Mouse (Mus musculus) heart, embryonic 13.5 days (tissue): ENCODE measurements at regions not wholly inside any gene's neighbourhood (a gene's known extent, or its start where the extent isn't known, plus 50 kb on each side); places are given as distances from the start of the nearest gene placed in this dataset.
"Not testable (repeated sequence)": the region's sequence is repeated elsewhere in the genome, so short reads cannot be mapped to it uniquely, and the experiment has no call there.

Experiments
- ATAC-seq: fragments of 200-750 bp; cut with Nextera tagmentation; 2 replicates; pipeline ENCODE4 v1.8.0; 2017; ENCODE audit warnings: moderate TSS enrichment; ENCODE audit not compliant: insufficient number of reproducible peaks, low FRiP score, low TSS enrichment; ENCODE audit errors: extremely low read depth
- H3K27ac ChIP-seq: fragments of 300-500 bp; sonication (generic); replicated peaks from 2 replicates; pipeline ENCODE4 v1.5.1; 2015; ENCODE audit warnings: moderate library complexity, mild to moderate bottlenecking, inconsistent platforms
- H3K27me3 ChIP-seq: fragments of 300-500 bp; sonication (generic); replicated peaks from 2 replicates; pipeline ENCODE4 v1.6.1; 2015; ENCODE audit warnings: mild to moderate bottlenecking, inconsistent platforms
- H3K36me3 ChIP-seq: fragments of 300-500 bp; sonication (generic); 2 replicates; pipeline ENCODE4 v1.6.1; 2015; ENCODE audit warnings: mild to moderate bottlenecking, inconsistent platforms
- H3K4me1 ChIP-seq: fragments of 300-500 bp; sonication (generic); 2 replicates; pipeline ENCODE4 v1.6.1; 2015; ENCODE audit warnings: inconsistent platforms
- H3K4me2 ChIP-seq: fragments of 300-500 bp; sonication (generic); 2 replicates; pipeline ENCODE4 v1.6.1; 2015; ENCODE audit warnings: inconsistent platforms, mild to moderate bottlenecking, moderate library complexity
- H3K4me3 ChIP-seq: fragments of 300-500 bp; sonication (generic); 2 replicates; pipeline ENCODE4 v1.5.1; 2015; ENCODE audit warnings: moderate library complexity, mild to moderate bottlenecking, inconsistent platforms
- H3K9ac ChIP-seq: fragments of 300-500 bp; sonication (generic); 2 replicates; pipeline ENCODE4 v1.6.1; 2015; ENCODE audit warnings: inconsistent platforms, mild to moderate bottlenecking, moderate library complexity
- H3K9me3 ChIP-seq: fragments of 300-500 bp; sonication (generic); 2 replicates; pipeline ENCODE4 v1.6.1; 2016; ENCODE audit warnings: inconsistent platforms
- WGBS: fragments of 180-500 bp; shearing (Covaris S2); methylation state at CpG from one replicate; pipeline ENCODE4 v1.1.7; 2015; ENCODE audit warnings: mixed read lengths; 5-methylcytosine and 5-hydroxymethylcytosine counted together

GRCm38 (mm10) chrX:157107747-157108146 is 307.4 kb downstream of the Phex start:
- Histone ChIP-seq H3K27me3 (no peaks in the 10 kb centered on the region), H3K36me3 (no peaks in the 10 kb centered on the region), H3K4me1 (no peaks in the 10 kb centered on the region), H3K9ac (no peak overlapping the region), H3K4me2 (no peak overlapping the region), H3K4me3 (no peak overlapping the region), H3K9me3 (no peaks in the 10 kb centered on the region), H3K27ac (no peak overlapping the region)
- no peak for ATAC-seq

- Histone ChIP-seq H3K9me3 (no peaks in the 10 kb centered on the region), H3K4me2 (0 out of 2 replicates have a peak overlapping the region, but pooled peaks have one; percentile 10), H3K4me3 (no peak overlapping the region), H3K27ac (peak overlapping the region; percentile 55), H3K9ac (no peak overlapping the region), H3K4me1 (no peaks in the 10 kb centered on the region), H3K27me3 (no peaks in the 10 kb centered on the region), H3K36me3 (no peaks in the 10 kb centered on the region)
- ATAC-seq: no peak
Observed at GRCm38 (mm10) chrX:157080025-157080424, 335.1 kb downstream of the Phex start.

GRCm38 (mm10) chrX:157079606-157080005 is 335.5 kb downstream of the Phex start:
- ATAC-seq: no peak
- Histone ChIP-seq H3K4me3 (no peak overlapping the region), H3K27ac (peak overlapping the region; percentile 55), H3K4me2 (0 out of 2 replicates have a peak overlapping the region, but pooled peaks have one; percentile 10), H3K4me1 (no peaks in the 10 kb centered on the region), H3K36me3 (no peaks in the 10 kb centered on the region), H3K27me3 (no peaks in the 10 kb centered on the region), H3K9me3 (no peaks in the 10 kb centered on the region), H3K9ac (no peak overlapping the region)
- 24% methylated on average over 2 of the region's 2 CpGs for WGBS

GRCm38 (mm10) chrX:157078061-157078460 is 337.1 kb downstream of the Phex start:
- H3K4me2 ChIP-seq, H3K27me3 ChIP-seq, H3K27ac ChIP-seq, H3K4me1 ChIP-seq, H3K9ac ChIP-seq, H3K9me3 ChIP-seq, H3K36me3 ChIP-seq, ATAC-seq, H3K4me3 ChIP-seq: not testable (repeated sequence)
- 91% methylated on average over 5 of the region's 5 CpGs for WGBS

- Histone ChIP-seq H3K27ac (no peak overlapping the region), H3K9ac (no peak overlapping the region), H3K4me1 (no peaks in the 10 kb centered on the region), H3K4me3 (no peak overlapping the region), H3K36me3 (no peaks in the 10 kb centered on the region), H3K4me2 (no peak overlapping the region), H3K9me3 (no peaks in the 10 kb centered on the region), H3K27me3 (no peaks in the 10 kb centered on the region)
- ATAC-seq: no peak
Observed at GRCm38 (mm10) chrX:157076193-157076592, 338.9 kb downstream of the Phex start.

- no peaks in the 10 kb centered on the region for H3K36me3 ChIP-seq
- WGBS: 16% methylated on average over 2 of the region's 2 CpGs
- no peak overlapping the region for H3K9ac ChIP-seq
- H3K4me2 ChIP-seq: no peak overlapping the region
- H3K9me3 ChIP-seq: no peaks in the 10 kb centered on the region
- H3K27me3 ChIP-seq: no peaks in the 10 kb centered on the region
- H3K4me3 ChIP-seq: no peak overlapping the region
- no peak overlapping the region for H3K27ac ChIP-seq
- no peak for ATAC-seq
- no peaks in the 10 kb centered on the region for H3K4me1 ChIP-seq
Observed at GRCm38 (mm10) chrX:157051629-157052315, 363.3 kb downstream of the Phex start.

- H3K9me3 ChIP-seq: no peaks in the 10 kb centered on the region
- H3K9ac ChIP-seq: no peak overlapping the region
- no peaks in the 10 kb centered on the region for H3K27me3 ChIP-seq
- H3K27ac ChIP-seq: no peak overlapping the region
- no peak overlapping the region for H3K4me2 ChIP-seq
- H3K4me3 ChIP-seq: no peak overlapping the region
- ATAC-seq: no peak
- H3K36me3 ChIP-seq: no peaks in the 10 kb centered on the region
- no peaks in the 10 kb centered on the region for H3K4me1 ChIP-seq
Observed at GRCm38 (mm10) chrX:157028913-157029312, 386.2 kb downstream of the Phex start.

GRCm38 (mm10) chrX:157024343-157024742 is 390.8 kb downstream of the Phex start:
- Histone ChIP-seq H3K9ac (no peak overlapping the region), H3K36me3 (no peaks in the 10 kb centered on the region), H3K27me3 (no peaks in the 10 kb centered on the region), H3K4me2 (no peak overlapping the region), H3K4me1 (no peaks in the 10 kb centered on the region), H3K4me3 (no peak overlapping the region), H3K9me3 (no peaks in the 10 kb centered on the region), H3K27ac (no peak overlapping the region)
- no peak for ATAC-seq

GRCm38 (mm10) chrX:157021851-157022250 is 393.3 kb downstream of the Phex start:
- WGBS: 58% methylated on average over 1 of the region's 1 CpGs
- H3K4me2 ChIP-seq: no peak overlapping the region
- H3K27ac ChIP-seq: no peak overlapping the region
- no peak overlapping the region for H3K4me3 ChIP-seq
- no peaks in the 10 kb centered on the region for H3K4me1 ChIP-seq
- H3K36me3 ChIP-seq: no peaks in the 10 kb centered on the region
- H3K9ac ChIP-seq: no peak overlapping the region
- no peak for ATAC-seq
- no peaks in the 10 kb centered on the region for H3K9me3 ChIP-seq
- H3K27me3 ChIP-seq: no peaks in the 10 kb centered on the region

GRCm38 (mm10) chrX:157020337-157020736 is 394.8 kb downstream of the Phex start:
- H3K9me3 ChIP-seq: no peaks in the 10 kb centered on the region
- 63% methylated on average over 3 of the region's 3 CpGs for WGBS
- no peaks in the 10 kb centered on the region for H3K4me1 ChIP-seq
- H3K4me2 ChIP-seq: no peak overlapping the region
- H3K9ac ChIP-seq: no peak overlapping the region
- no peak overlapping the region for H3K27ac ChIP-seq
- no peak overlapping the region for H3K4me3 ChIP-seq
- no peak for ATAC-seq
- no peaks in the 10 kb centered on the region for H3K27me3 ChIP-seq
- H3K36me3 ChIP-seq: no peaks in the 10 kb centered on the region

- 67% methylated on average over 2 of the region's 2 CpGs for WGBS
- Histone ChIP-seq H3K4me2 (no peak overlapping the region), H3K27me3 (no peaks in the 10 kb centered on the region), H3K4me3 (no peak overlapping the region), H3K4me1 (no peaks in the 10 kb centered on the region), H3K27ac (no peak overlapping the region), H3K36me3 (no peaks in the 10 kb centered on the region), H3K9me3 (no peaks in the 10 kb centered on the region), H3K9ac (no peak overlapping the region)
- ATAC-seq: no peak
Observed at GRCm38 (mm10) chrX:156989986-156990518, 425.1 kb downstream of the Phex start.

GRCm38 (mm10) chrX:156947093-156947492 is 468.0 kb downstream of the Phex start:
- no peak for ATAC-seq
- Histone ChIP-seq H3K36me3 (no peaks in the 10 kb centered on the region), H3K4me1 (no peaks in the 10 kb centered on the region), H3K4me2 (no peak overlapping the region), H3K27ac (no peak overlapping the region), H3K4me3 (no peak overlapping the region), H3K27me3 (no peaks in the 10 kb centered on the region), H3K9me3 (no peaks in the 10 kb centered on the region), H3K9ac (no peak overlapping the region)
- WGBS: 87% methylated on average over 1 of the region's 1 CpGs
